Mouse (Mus musculus): ENCODE data around the gene Creb3. TPM values are rescaled to one million over a fixed set of nuclear protein-coding genes. Genes with fewer than 3 reads are reported as not detected.

Creb3 gene
- polyA plus RNA-seq, 1 experiment: 72.4 TPM

DNA sequence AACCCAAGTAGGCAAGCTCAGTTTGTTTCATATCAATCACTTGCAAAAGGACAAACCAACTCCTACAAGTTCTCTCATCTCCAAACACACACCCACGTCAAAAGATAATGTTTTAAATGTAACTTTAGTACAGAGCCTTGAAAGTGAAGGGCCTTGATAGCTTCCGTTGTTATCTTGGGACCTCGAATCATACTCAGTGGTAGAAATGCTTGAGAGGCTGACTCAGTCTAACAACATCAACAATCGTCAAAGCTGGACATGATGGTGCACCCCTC is 1.4 kb downstream of the Creb3 start:
- TF ChIP-seq CTCF (IDR thresholded peaks at IDR 0.05; ENCODE audit: borderline replicate concordance, insufficient read depth, low read length): no peak
- no peak for TF ChIP-seq POLR2A (IDR thresholded peaks at IDR 0.05; ENCODE audit: low read depth, low read length)
- Histone ChIP-seq H3K4me1 (ENCODE audit: control insufficient read depth, insufficient read depth, low read length) (peaks cover 5% of the 10 kb centered on the region; the same call in 1 of the 2 replicates), H3K27ac (ENCODE audit: insufficient read depth, low read length) (0 out of 2 replicates have a peak overlapping the region, but pooled peaks have one; percentile 7), H3K4me3 (ENCODE audit: insufficient read depth, low read length) (peak overlapping the region; percentile 92)

DNA sequence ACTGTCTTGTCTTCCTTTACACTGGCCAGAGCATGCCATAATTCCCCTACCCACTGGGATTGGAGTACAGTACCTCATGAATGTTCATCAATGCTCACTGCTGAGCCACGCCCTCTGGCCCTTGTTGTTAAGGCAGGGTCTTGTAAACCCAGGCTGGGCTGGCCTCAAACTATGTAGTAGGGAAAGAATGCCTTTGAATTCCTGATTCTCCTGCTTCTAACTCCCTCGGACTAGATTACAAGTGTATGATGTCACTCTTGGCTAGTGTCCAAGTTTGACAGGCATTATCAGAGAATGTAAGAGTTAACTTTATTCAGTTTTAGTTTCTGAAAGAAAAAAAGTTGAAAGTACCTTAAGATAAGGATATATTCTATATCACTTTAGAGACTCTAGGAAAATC is 2.1 kb downstream of the Creb3 start:
- Histone ChIP-seq H3K4me3 (ENCODE audit: insufficient read depth, low read length) (peak overlapping the region; percentile 92), H3K4me1 (ENCODE audit: control insufficient read depth, insufficient read depth, low read length) (peaks cover 5% of the 10 kb centered on the region; the same call in 1 of the 2 replicates), H3K27ac (ENCODE audit: insufficient read depth, low read length) (peak overlapping the region; percentile 7; the same call in 1 of the 2 replicates)
- TF ChIP-seq CTCF (IDR thresholded peaks at IDR 0.05; ENCODE audit: borderline replicate concordance, insufficient read depth, low read length) (no peak), POLR2A (IDR thresholded peaks at IDR 0.05; ENCODE audit: low read depth, low read length) (no peak)

DNA sequence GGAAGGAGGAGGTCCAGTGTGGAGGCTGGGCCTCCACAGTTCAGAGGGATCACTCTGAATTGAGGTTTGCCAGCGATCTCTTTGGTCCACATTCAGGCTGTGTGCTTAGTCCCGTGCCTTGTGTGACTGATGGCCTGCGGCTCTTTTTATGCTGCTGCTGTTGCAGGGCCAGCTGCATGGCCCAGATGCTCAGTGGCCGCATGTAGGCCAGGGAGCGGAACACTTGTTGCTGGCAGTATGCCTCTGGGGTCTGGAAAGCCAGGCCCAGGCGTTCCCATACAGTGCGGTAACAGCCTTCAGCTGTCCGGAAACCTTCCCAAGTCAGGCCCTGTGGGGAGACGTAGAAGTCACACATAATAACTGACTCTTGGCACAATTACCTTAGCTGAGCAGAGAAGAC is 5.0 kb downstream of the Creb3 start:
- H3K4me3 ChIP-seq (ENCODE audit: insufficient read depth, low read length): no peak overlapping the region
- TF ChIP-seq POLR2A (IDR thresholded peaks at IDR 0.05; ENCODE audit: low read depth, low read length): no peak
- no peak for TF ChIP-seq CTCF (IDR thresholded peaks at IDR 0.05; ENCODE audit: borderline replicate concordance, insufficient read depth, low read length)
- H3K4me1 ChIP-seq (ENCODE audit: control insufficient read depth, insufficient read depth, low read length): peaks cover 3% of the 10 kb centered on the region; the same call in 1 of the 2 replicates
- no peak overlapping the region for H3K27ac ChIP-seq (ENCODE audit: insufficient read depth, low read length)

- Histone ChIP-seq H3K4me1 (ENCODE audit: control insufficient read depth, insufficient read depth, low read length) (no peaks in the 10 kb centered on the region; the same call in 1 of the 2 replicates), H3K27ac (ENCODE audit: insufficient read depth, low read length) (no peak overlapping the region), H3K4me3 (ENCODE audit: insufficient read depth, low read length) (no peak overlapping the region)
- no peak for TF ChIP-seq POLR2A (IDR thresholded peaks at IDR 0.05; ENCODE audit: low read depth, low read length)
- TF ChIP-seq CTCF (IDR thresholded peaks at IDR 0.05; ENCODE audit: borderline replicate concordance, insufficient read depth, low read length): no peak
Measured at GRCm38 (mm10) chr4:43571395-43572045, 9.4 kb downstream of the Creb3 start.

DNA sequence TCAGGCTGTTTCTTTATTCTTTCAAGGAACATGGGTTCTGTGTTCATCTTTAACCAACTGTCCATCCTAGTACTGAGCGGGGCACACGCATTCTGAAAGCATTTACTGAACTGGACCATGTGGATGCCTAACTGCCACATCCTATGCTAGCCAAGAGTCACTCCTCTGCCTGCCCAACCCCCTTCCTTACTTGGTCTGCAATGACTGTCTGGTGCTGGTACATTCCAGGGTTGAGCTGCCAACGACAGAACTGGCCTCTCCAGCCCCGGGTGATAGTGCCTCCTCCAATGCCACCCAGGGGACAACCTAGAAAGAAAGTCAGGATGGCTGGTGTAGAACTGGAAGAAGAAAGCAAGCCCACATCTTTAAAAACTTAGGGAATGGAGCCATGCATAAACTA is 11.4 kb downstream of the Creb3 start:
- Histone ChIP-seq H3K4me1 (ENCODE audit: control insufficient read depth, insufficient read depth, low read length) (peaks cover 5% of the 10 kb centered on the region; the same call in 1 of the 2 replicates), H3K4me3 (ENCODE audit: insufficient read depth, low read length) (no peak overlapping the region), H3K27ac (ENCODE audit: insufficient read depth, low read length) (no peak overlapping the region)
- TF ChIP-seq POLR2A (IDR thresholded peaks at IDR 0.05; ENCODE audit: low read depth, low read length) (no peak), CTCF (IDR thresholded peaks at IDR 0.05; ENCODE audit: borderline replicate concordance, insufficient read depth, low read length) (no peak)

DNA sequence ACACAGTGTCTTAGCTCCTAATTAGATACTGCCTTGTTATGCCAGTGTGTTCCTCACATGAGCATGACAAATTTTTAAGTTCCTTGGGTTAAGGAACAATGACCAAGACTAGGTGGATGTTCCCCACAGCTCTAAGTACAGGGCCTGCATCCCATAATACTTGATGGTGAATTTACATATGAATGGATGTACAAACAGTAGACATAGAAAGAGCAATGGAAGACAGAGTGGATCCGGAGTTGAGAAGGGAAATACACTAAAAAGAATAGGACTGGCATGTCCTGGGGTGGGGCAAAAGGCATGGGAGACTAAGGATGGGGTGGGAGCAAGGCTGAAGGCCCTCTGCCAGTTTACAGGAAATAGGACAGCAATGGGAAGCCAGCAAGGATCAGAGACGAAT is 13.2 kb downstream of the Creb3 start:
- TF ChIP-seq CTCF (IDR thresholded peaks at IDR 0.05; ENCODE audit: borderline replicate concordance, insufficient read depth, low read length): no peak

GRCm38 (mm10) chr4:43577237-43577881 is 15.2 kb downstream of the Creb3 start:
- Histone ChIP-seq H3K4me3 (ENCODE audit: insufficient read depth, low read length) (peak overlapping the region; percentile 78), H3K4me1 (ENCODE audit: control insufficient read depth, insufficient read depth, low read length) (peaks cover 5% of the 10 kb centered on the region; the same call in 1 of the 2 replicates), H3K27ac (ENCODE audit: insufficient read depth, low read length) (no peak overlapping the region)
- TF ChIP-seq POLR2A (IDR thresholded peaks at IDR 0.05; ENCODE audit: low read depth, low read length) (no peak), CTCF (IDR thresholded peaks at IDR 0.05; ENCODE audit: borderline replicate concordance, insufficient read depth, low read length) (no peak)

More for the DNA sequence above, 13.2 kb downstream of the Creb3 start:
- H3K27ac ChIP-seq (ENCODE audit: insufficient read depth, low read length): no peak overlapping the region
- peaks cover 5% of the 10 kb centered on the region; the same call in 1 of the 2 replicates for H3K4me1 ChIP-seq (ENCODE audit: control insufficient read depth, insufficient read depth, low read length)
- H3K4me3 ChIP-seq (ENCODE audit: insufficient read depth, low read length): no peak overlapping the region

GRCm38 (mm10) chr4:43578376-43579204 is 16.5 kb downstream of the Creb3 start, which contains the start of the genes Rgp1 and Gba2:
TSS of gene Rgp1 (plus strand) at chr4:43578715.
TSS of gene Gba2 (minus strand) at chr4:43578873.
- no peak for TF ChIP-seq CTCF (IDR thresholded peaks at IDR 0.05; ENCODE audit: borderline replicate concordance, insufficient read depth, low read length)
- TF ChIP-seq POLR2A (IDR thresholded peaks at IDR 0.05; ENCODE audit: low read depth, low read length): peak; percentile 94
- H3K4me3 ChIP-seq (ENCODE audit: insufficient read depth, low read length): peak within 1 kb of the TSS; percentile 78
- peak within 1 kb of the TSS; percentile 48 for H3K27ac ChIP-seq (ENCODE audit: insufficient read depth, low read length)
- peaks cover 5% of the 10 kb centered on the region; the same call in 1 of the 2 replicates for H3K4me1 ChIP-seq (ENCODE audit: control insufficient read depth, insufficient read depth, low read length)

GRCm38 (mm10) chr4:43579256-43579655 is 17.1 kb downstream of the Creb3 start:
- TF ChIP-seq POLR2A (IDR thresholded peaks at IDR 0.05; ENCODE audit: low read depth, low read length) (no peak), CTCF (IDR thresholded peaks at IDR 0.05; ENCODE audit: borderline replicate concordance, insufficient read depth, low read length) (no peak)
- H3K4me3 ChIP-seq (ENCODE audit: insufficient read depth, low read length): peak overlapping the region; percentile 78
- H3K27ac ChIP-seq (ENCODE audit: insufficient read depth, low read length): peak overlapping the region; percentile 48
- peaks cover 5% of the 10 kb centered on the region; the same call in 1 of the 2 replicates for H3K4me1 ChIP-seq (ENCODE audit: control insufficient read depth, insufficient read depth, low read length)

Measured in embryonic fibroblast, embryonic 13.5 days (primary cell).